Mouse (Mus musculus): Measurements from ENCODE around the gene P2ry13. TPM values are rescaled to one million over a fixed set of nuclear protein-coding genes. Genes with fewer than 3 reads are reported as not detected.

Gene P2ry13
- total and polyA plus RNA-seq, 3 experiments, result 0.39 to 0.97 (median 0.92) TPM

DNA sequence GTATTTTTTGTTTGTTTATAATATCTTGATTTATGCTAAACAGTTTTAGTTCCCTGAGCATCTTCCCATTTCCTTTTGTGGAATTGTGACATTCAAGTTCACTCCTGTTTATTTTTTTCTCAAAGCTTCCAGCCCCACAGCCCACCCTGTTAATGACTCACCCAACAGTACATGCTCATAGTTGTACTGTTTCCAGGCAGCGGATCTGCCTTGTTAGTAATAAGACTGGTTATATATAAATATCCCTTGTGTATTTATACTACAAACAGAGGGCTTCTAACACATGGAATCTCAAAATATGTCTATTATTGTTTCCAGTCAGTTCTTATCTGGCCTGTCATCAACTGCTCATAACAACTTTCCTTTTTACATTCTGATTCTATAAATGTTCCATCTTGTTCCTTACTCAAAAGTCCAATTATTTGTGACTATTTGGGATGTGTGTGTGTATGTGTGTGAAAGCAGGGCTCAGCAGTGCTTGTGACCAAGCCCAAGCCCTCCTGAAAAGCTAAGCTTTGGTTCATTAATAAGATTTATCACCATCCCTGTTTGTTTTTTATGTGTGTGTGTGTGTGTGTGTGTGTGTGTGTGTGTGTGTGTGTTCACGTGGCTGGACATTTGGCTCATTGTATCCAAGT lies 43.1 kb downstream of the P2ry13 start:
- H3K27me3 ChIP-seq (ENCODE audit: control insufficient read depth, insufficient read depth, low read length), result no peaks in the 10 kb centered on the region
- H3K36me3 ChIP-seq (ENCODE audit: control insufficient read depth, insufficient read depth, low read length), result no peaks in the 10 kb centered on the region
- WGBS, result 67% methylated on average over 2 of the region's 2 CpGs
- DNase-seq, result no peak
- no peak overlapping the region for H3K9ac ChIP-seq (ENCODE audit: low read depth, low read length)
- no peaks in the 10 kb centered on the region for H3K79me2 ChIP-seq (replicated peaks; ENCODE audit: control insufficient read depth, insufficient read depth, low read length)
- no peak overlapping the region for H3K4me3 ChIP-seq
- intact Hi-C loops (cut with DNase I), result no loop called here
- no peak overlapping the region for H3K27ac ChIP-seq
- peaks cover 3% of the 10 kb centered on the region; the same call in 1 of the 2 replicates for H3K4me1 ChIP-seq (ENCODE audit: control insufficient read depth, insufficient read depth, low read length)
- TF ChIP-seq EP300 (IDR thresholded peaks at IDR 0.05; ENCODE audit: insufficient read depth, low read depth, low read length), result no peak
- TF ChIP-seq CTCF (IDR thresholded peaks at IDR 0.05), result no peak
- TF ChIP-seq POLR2A (IDR thresholded peaks at IDR 0.05; ENCODE audit: insufficient read depth, low read depth, low read length), result no peak

DNA sequence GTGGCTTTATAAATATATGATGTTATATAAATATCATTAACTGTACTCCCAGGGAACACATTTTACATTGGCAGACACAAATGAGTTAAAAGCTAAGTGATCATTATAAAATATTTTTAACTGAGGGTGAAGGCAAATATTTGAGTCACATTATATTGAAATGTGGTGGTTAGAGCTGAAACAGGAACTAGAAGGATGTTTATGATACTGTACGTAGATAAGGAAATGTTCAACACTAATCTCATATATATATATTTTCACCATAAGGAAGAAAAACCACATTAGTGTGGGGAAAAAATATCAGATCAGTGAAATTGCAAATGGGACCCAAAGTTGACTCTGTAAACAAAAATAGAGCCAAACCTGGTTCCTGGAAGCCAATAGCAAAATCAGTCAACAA lies 50.2 kb downstream of the P2ry13 start:
- no peaks in the 10 kb centered on the region for H3K79me2 ChIP-seq (replicated peaks; ENCODE audit: control insufficient read depth, insufficient read depth, low read length)
- intact Hi-C loops (cut with DNase I), result no loop called here
- H3K4me1 ChIP-seq (ENCODE audit: control insufficient read depth, insufficient read depth, low read length), result no peaks in the 10 kb centered on the region
- no peak for TF ChIP-seq POLR2A (IDR thresholded peaks at IDR 0.05; ENCODE audit: insufficient read depth, low read depth, low read length)
- no peak for TF ChIP-seq EP300 (IDR thresholded peaks at IDR 0.05; ENCODE audit: insufficient read depth, low read depth, low read length)
- TF ChIP-seq CTCF (IDR thresholded peaks at IDR 0.05), result no peak
- H3K9ac ChIP-seq (ENCODE audit: low read depth, low read length), result no peak overlapping the region
- H3K27ac ChIP-seq, result no peak overlapping the region
- H3K36me3 ChIP-seq (ENCODE audit: control insufficient read depth, insufficient read depth, low read length), result no peaks in the 10 kb centered on the region
- DNase-seq, result no peak
- no peak overlapping the region for H3K4me3 ChIP-seq
- WGBS, result 88% methylated on average over 1 of the region's 1 CpGs
- H3K27me3 ChIP-seq (ENCODE audit: control insufficient read depth, insufficient read depth, low read length), result no peaks in the 10 kb centered on the region

Other genes starting within 250 kb of the P2ry13 start
- 1 to 10 TPM; 6.9 to 8.2 TPM for gene Med12l, start 205.1 kb downstream of the P2ry13 start, total RNA-seq (2021)
- 2.5 and 3.7 TPM in 2 replicates for gene Med12l, start 205.1 kb downstream of the P2ry13 start, polyA plus RNA-seq (2012; rRNA removed)
- gene Gpr171, start 109.1 kb downstream of the P2ry13 start, total RNA-seq (2021), result under 1 TPM; 0.23 to 0.30 TPM
- gene Gpr171, start 109.1 kb downstream of the P2ry13 start, polyA plus RNA-seq (2012; rRNA removed), result 0.12 and 0.31 TPM in 2 replicates
- gene P2ry14, start 57.3 kb downstream of the P2ry13 start, total RNA-seq (2021), result 1 to 10 TPM; 4.3 to 4.4 TPM
- 3.4 and 6.7 TPM in 2 replicates for gene P2ry14, start 57.3 kb downstream of the P2ry13 start, polyA plus RNA-seq (2012; rRNA removed)
- gene Gpr87, start 15.8 kb downstream of the P2ry13 start, total RNA-seq (2021), result not detected
- gene Gpr87, start 15.8 kb downstream of the P2ry13 start, polyA plus RNA-seq (2012; rRNA removed), result not detected in 2 replicates
- gene P2ry12, start 52.0 kb upstream of the P2ry13 start, total RNA-seq (2021), result 1 to 10 TPM; 2.0 to 6.4 TPM
- gene P2ry12, start 52.0 kb upstream of the P2ry13 start, polyA plus RNA-seq (2012; rRNA removed), result 4.1 and 5.2 TPM in 2 replicates
- 1 to 10 TPM; 1.2 to 2.4 TPM for gene Igsf10, start 133.5 kb upstream of the P2ry13 start, total RNA-seq (2021)
- 0.68 and 1.3 TPM in 2 replicates for gene Igsf10, start 133.5 kb upstream of the P2ry13 start, polyA plus RNA-seq (2012; rRNA removed)

Measured in heart, adult 2 months (tissue).